Mouse (Mus musculus): ENCODE measurements around the gene Ptch2.

Ptch2 gene

GRCm38 (mm10) chr4:117095551-117096452 is at the start of gene Ptch2:
Gene Ptch2, plus strand, starts transcription at chr4:117096075.
- DNase-seq (ENCODE audit: low read depth, low spot score) = peak; percentile 86

GRCm38 (mm10) chr4:117048836-117049235 is 47.0 kb upstream of the Ptch2 start:
- DNase-seq (ENCODE audit: low read depth, low spot score) = no peak

GRCm38 (mm10) chr4:117049485-117049884 is 46.4 kb upstream of the Ptch2 start:
- no peak for DNase-seq (ENCODE audit: low read depth, low spot score)

GRCm38 (mm10) chr4:117052626-117053025 is 43.2 kb upstream of the Ptch2 start:
- DNase-seq (ENCODE audit: low read depth, low spot score) = no peak

- no peak for DNase-seq (ENCODE audit: low read depth, low spot score)
Observed at GRCm38 (mm10) chr4:117053956-117054355, 41.9 kb upstream of the Ptch2 start.

GRCm38 (mm10) chr4:117056102-117056501 is 39.8 kb upstream of the Ptch2 start:
- DNase-seq (ENCODE audit: low read depth, low spot score) = no peak

GRCm38 (mm10) chr4:117056514-117056913 is 39.4 kb upstream of the Ptch2 start:
- no peak for DNase-seq (ENCODE audit: low read depth, low spot score)

GRCm38 (mm10) chr4:117058512-117058911 is 37.4 kb upstream of the Ptch2 start:
- no peak for DNase-seq (ENCODE audit: low read depth, low spot score)

GRCm38 (mm10) chr4:117062700-117063390 is 33.0 kb upstream of the Ptch2 start:
- DNase-seq (ENCODE audit: low read depth, low spot score) = no peak

- no peak for DNase-seq (ENCODE audit: low read depth, low spot score)
Observed at GRCm38 (mm10) chr4:117068035-117068434, 27.8 kb upstream of the Ptch2 start.

GRCm38 (mm10) chr4:117069647-117070046 is 26.2 kb upstream of the Ptch2 start:
- DNase-seq (ENCODE audit: low read depth, low spot score) = no peak

- no peak for DNase-seq (ENCODE audit: low read depth, low spot score)
Observed at GRCm38 (mm10) chr4:117070624-117071023, 25.3 kb upstream of the Ptch2 start.

GRCm38 (mm10) chr4:117071183-117071582 is 24.7 kb upstream of the Ptch2 start:
- no peak for DNase-seq (ENCODE audit: low read depth, low spot score)

GRCm38 (mm10) chr4:117087948-117088640 is 7.8 kb upstream of the Ptch2 start:
- no peak for DNase-seq (ENCODE audit: low read depth, low spot score)

GRCm38 (mm10) chr4:117090586-117090985 is 5.3 kb upstream of the Ptch2 start:
- no peak for DNase-seq (ENCODE audit: low read depth, low spot score)

GRCm38 (mm10) chr4:117094626-117095361 is 1.1 kb upstream of the Ptch2 start:
- no peak for DNase-seq (ENCODE audit: low read depth, low spot score)

- DNase-seq (ENCODE audit: low read depth, low spot score) = no peak
Observed at GRCm38 (mm10) chr4:117096666-117097065, 791 bp downstream of the Ptch2 start.

- peak; percentile 26 for DNase-seq (ENCODE audit: low read depth, low spot score)
Observed at GRCm38 (mm10) chr4:117097969-117098763, 2.3 kb downstream of the Ptch2 start.

GRCm38 (mm10) chr4:117098764-117099036 is 2.8 kb downstream of the Ptch2 start:
- DNase-seq (ENCODE audit: low read depth, low spot score) = no peak

- no peak for DNase-seq (ENCODE audit: low read depth, low spot score)
Observed at GRCm38 (mm10) chr4:117100036-117100435, 4.2 kb downstream of the Ptch2 start.

GRCm38 (mm10) chr4:117101218-117101617 is 5.3 kb downstream of the Ptch2 start:
- peak; percentile 46 for DNase-seq (ENCODE audit: low read depth, low spot score)

All from forelimb bud, embryonic 11.5 days (tissue).